Mouse (Mus musculus): ENCODE results near the gene Gnb2. TPM values are rescaled to one million over a fixed set of nuclear protein-coding genes. Genes with fewer than 3 reads are reported as not detected.

Gene Gnb2
- 740 and 760 TPM in 2 replicates for polyA plus RNA-seq (2012; rRNA removed)

- peak; percentile 75 for DNase-seq (ENCODE audit: low read depth)
Measured at GRCm38 (mm10) chr5:137533117-137533827, at the start of gene Gnb2, which contains the start of gene Epo. Gene Gnb2 (minus strand): TSS chr5:137533510. Gene Epo (minus strand): TSS chr5:137533242.

GRCm38 (mm10) chr5:137582702-137583101 is 49.4 kb upstream of the Gnb2 start:
- DNase-seq (ENCODE audit: low read depth), result no peak

GRCm38 (mm10) chr5:137580246-137580645 is 46.9 kb upstream of the Gnb2 start:
- DNase-seq (ENCODE audit: low read depth), result no peak

- no peak for DNase-seq (ENCODE audit: low read depth)
Measured at GRCm38 (mm10) chr5:137574470-137574901, 41.2 kb upstream of the Gnb2 start.

GRCm38 (mm10) chr5:137570691-137571586 is 37.6 kb upstream of the Gnb2 start:
- DNase-seq (ENCODE audit: low read depth), result no peak

- no peak for DNase-seq (ENCODE audit: low read depth)
Measured at GRCm38 (mm10) chr5:137570181-137570580, 36.9 kb upstream of the Gnb2 start.

- no peak for DNase-seq (ENCODE audit: low read depth)
Measured at GRCm38 (mm10) chr5:137569665-137570064, 36.4 kb upstream of the Gnb2 start, which contains the start of gene Tfr2. Gene Tfr2 (plus strand): TSS chr5:137569840.

GRCm38 (mm10) chr5:137569031-137569430 is 35.7 kb upstream of the Gnb2 start:
- no peak for DNase-seq (ENCODE audit: low read depth)

- no peak for DNase-seq (ENCODE audit: low read depth)
Measured at GRCm38 (mm10) chr5:137568223-137568798, 35.0 kb upstream of the Gnb2 start.

GRCm38 (mm10) chr5:137566416-137566815 is 33.1 kb upstream of the Gnb2 start:
- no peak for DNase-seq (ENCODE audit: low read depth)

GRCm38 (mm10) chr5:137565744-137566143 is 32.4 kb upstream of the Gnb2 start:
- DNase-seq (ENCODE audit: low read depth), result no peak

- DNase-seq (ENCODE audit: low read depth), result no peak
Measured at GRCm38 (mm10) chr5:137562965-137563364, 29.7 kb upstream of the Gnb2 start.

GRCm38 (mm10) chr5:137561556-137561955 is 28.2 kb upstream of the Gnb2 start:
- DNase-seq (ENCODE audit: low read depth), result no peak

- DNase-seq (ENCODE audit: low read depth), result no peak
Measured at GRCm38 (mm10) chr5:137553898-137554297, 20.6 kb upstream of the Gnb2 start.

- no peak for DNase-seq (ENCODE audit: low read depth)
Measured at GRCm38 (mm10) chr5:137553411-137553837, 20.1 kb upstream of the Gnb2 start, which contains the start of gene Actl6b. Gene Actl6b (plus strand): TSS chr5:137553517.

GRCm38 (mm10) chr5:137553000-137553399 is 19.7 kb upstream of the Gnb2 start:
- no peak for DNase-seq (ENCODE audit: low read depth)

- no peak for DNase-seq (ENCODE audit: low read depth)
Measured at GRCm38 (mm10) chr5:137551119-137551518, 17.8 kb upstream of the Gnb2 start.

GRCm38 (mm10) chr5:137549840-137550239 is 16.5 kb upstream of the Gnb2 start:
- no peak for DNase-seq (ENCODE audit: low read depth)

GRCm38 (mm10) chr5:137545596-137545995 is 12.3 kb upstream of the Gnb2 start:
- no peak for DNase-seq (ENCODE audit: low read depth)

GRCm38 (mm10) chr5:137544926-137545325 is 11.6 kb upstream of the Gnb2 start:
- no peak for DNase-seq (ENCODE audit: low read depth)

GRCm38 (mm10) chr5:137541768-137542540 is 8.6 kb upstream of the Gnb2 start:
- DNase-seq (ENCODE audit: low read depth), result peak; percentile 38
